23 mouse cellular contexts compared by ENCODE assay signal in the genomic region with DNA sequence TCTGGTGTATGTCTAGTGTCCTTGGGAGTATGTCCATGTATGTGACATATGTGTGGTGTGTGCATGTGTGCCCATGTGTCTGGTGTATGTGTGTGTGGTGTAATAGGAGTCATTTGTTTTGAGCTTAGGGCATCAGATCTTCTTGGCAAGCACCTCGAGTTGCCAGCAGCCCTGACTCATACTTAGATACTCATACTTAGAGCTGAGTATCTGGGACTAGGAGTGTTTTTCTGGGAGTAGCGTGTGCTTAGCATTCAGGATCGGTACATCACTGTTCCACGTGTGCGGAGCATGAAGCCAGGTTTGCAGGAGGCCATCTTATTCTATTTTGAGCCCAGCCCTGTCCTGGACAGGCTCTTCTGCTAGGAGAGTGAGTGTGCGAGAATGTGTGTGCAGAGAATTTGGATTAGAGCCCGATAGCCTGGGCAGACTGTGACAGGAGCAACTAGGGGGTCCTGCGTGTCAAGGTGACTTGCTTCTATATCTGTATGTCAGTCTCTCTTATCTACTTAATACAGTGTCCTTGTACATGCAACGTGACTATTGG. TPM values are rescaled to one million over a fixed set of nuclear protein-coding genes. Genes with fewer than 3 reads are reported as not detected.
DNase-seq lines count a peak whose midpoint lies in the region; ATAC-seq and TF ChIP-seq lines count a peak whose summit lies in the region.
"Had no signal": no experiment of that assay in that cellular context is flagged by ENCODE, and none has a peak within 500 bp of the region (broad histone marks: within the 10 kb centered on the region; RNA-seq: fewer than 3 reads in every experiment).

No protein-coding gene starts in this region.

- H3K4me3 ChIP-seq in heart, embryonic 10.5 days, result no peak overlapping the region
- H3K4me3 ChIP-seq in lung, embryonic 14.5 days (ENCODE audit: low read depth, low read length), result no peak overlapping the region
- H3K4me3 ChIP-seq: embryonic facial prominence, embryonic 13.5 days; forebrain, embryonic 15.5 days; layer of hippocampus, adult 2 months had no signal

- TF ChIP-seq CTCF in lung, embryonic 14.5 days (IDR thresholded peaks at IDR 0.05; ENCODE audit: low read depth), result no peak

- peaks cover 41% of the 10 kb centered on the region for H3K4me1 ChIP-seq in heart, embryonic 10.5 days
- H3K4me1 ChIP-seq in lung, embryonic 14.5 days (ENCODE audit: insufficient read depth), result peaks cover 1% of the 10 kb centered on the region; the same call in 1 of the 2 replicates

- H3K27ac ChIP-seq in heart, embryonic 10.5 days, result peak overlapping the region; percentile 69
- 0 out of 2 replicates have a peak overlapping the region, but pooled peaks have one; percentile 8 for H3K27ac ChIP-seq in lung, embryonic 14.5 days (ENCODE audit: low read depth)
- H3K27ac ChIP-seq: embryonic facial prominence, embryonic 13.5 days; forebrain, embryonic 15.5 days; hindbrain, embryonic 14.5 days; layer of hippocampus, adult 2 months had no signal

- 64% methylated on average over 9 of the region's 9 CpGs for WGBS in heart, embryonic 10.5 days
- WGBS in lung, embryonic 14.5 days, result 75% methylated on average over 9 of the region's 9 CpGs

- H3K27me3 ChIP-seq in heart, embryonic 10.5 days (ENCODE audit: insufficient read depth, poor library complexity, severe bottlenecking), result no peaks in the 10 kb centered on the region
- no peaks in the 10 kb centered on the region for H3K27me3 ChIP-seq in lung, embryonic 14.5 days (ENCODE audit: insufficient read depth, low read length)
- H3K27me3 ChIP-seq: embryonic facial prominence, embryonic 13.5 days; forebrain, embryonic 15.5 days had no signal

- no peak overlapping the region for H3K4me2 ChIP-seq in lung, embryonic 14.5 days
- H3K4me2 ChIP-seq: embryonic facial prominence, embryonic 13.5 days; forebrain, embryonic 15.5 days; hindbrain, embryonic 14.5 days had no signal

- H3K36me3 ChIP-seq in heart, embryonic 10.5 days, result no peaks in the 10 kb centered on the region
- H3K36me3 ChIP-seq in lung, embryonic 14.5 days (ENCODE audit: insufficient read depth), result no peaks in the 10 kb centered on the region
- H3K36me3 ChIP-seq: embryonic facial prominence, embryonic 13.5 days; forebrain, embryonic 15.5 days had no signal

- no peak for DNase-seq in heart, embryonic 10.5 days (ENCODE audit: low spot score)
- DNase-seq in heart, adult 11 months, result no peak
- no peak for DNase-seq in lung, embryonic 14.5 days
- no peak for DNase-seq in lung, postnatal 36 days
- peak; percentile 32 for DNase-seq in fibroblast of lung, adult 2 months (ENCODE audit: low read depth)
- peak; percentile 39 for DNase-seq in skeletal muscle tissue, adult 2 months (ENCODE audit: low read depth, low spot score)
- DNase-seq in retina, embryonic 14.5 days (ENCODE audit: low spot score), result no peak
- DNase-seq: cerebellum, adult 11 months; cerebellum, postnatal 10 days; kidney, adult 8-10 months; kidney, postnatal 14 days; layer of hippocampus, postnatal 36 days; liver; retina, postnatal 1 day; thymus, postnatal 36 days had no signal

- no peak overlapping the region for H3K9ac ChIP-seq in lung, embryonic 14.5 days
- H3K9ac ChIP-seq: embryonic facial prominence, embryonic 13.5 days; forebrain, embryonic 15.5 days; hindbrain, embryonic 14.5 days had no signal

- no peak for ATAC-seq in lung, embryonic 14.5 days (ENCODE audit: insufficient read depth)
- ATAC-seq: activated CD4-positive, CD25-positive, alpha-beta regulatory T cell, adult 4 months; CD4-positive, CD25-positive, alpha-beta regulatory T cell, adult 4 months; forebrain, embryonic 15.5 days had no signal

- no peaks in the 10 kb centered on the region for H3K9me3 ChIP-seq in heart, embryonic 10.5 days
- H3K9me3 ChIP-seq in lung, embryonic 14.5 days (ENCODE audit: low read depth, low read length), result no peaks in the 10 kb centered on the region
- H3K9me3 ChIP-seq: embryonic facial prominence, embryonic 13.5 days; forebrain, embryonic 15.5 days had no signal

RNA-seq across cellular contexts. Expression of a gene that starts 56.6 kb away (rescaled TPM):
- polyA plus RNA-seq in heart, embryonic 10.5 days (2016; fragmentation: Nextera tagmentation; extraction: Ambion mirVana), result 0.46 and 0.59 TPM in 2 replicates
- polyA plus RNA-seq in lung, embryonic 14.5 days (2014; fragmentation: Nextera tagmentation; extraction: Ambion mirVana), result 0.05 TPM in 1 of 2 replicates, not detected in the other
- polyA plus RNA-seq: activated CD4-positive, CD25-positive, alpha-beta regulatory T cell, adult 4 months; CD4-positive, CD25-positive, alpha-beta regulatory T cell, adult 4 months; forebrain, embryonic 15.5 days; hindbrain, embryonic 14.5 days; liver, embryonic 16.5 days; small intestine, adult 2 months had no signal

Comparison
In these comparisons a context has a peak if more than half of its experiments do, and no peak if none do; other contexts are left out.
1. DNase-seq: peak in fibroblast of lung, adult 2 months (single experiment) and skeletal muscle tissue, adult 2 months (single experiment); none in heart, embryonic 10.5 days (single experiment), heart, adult 11 months (single experiment), lung, embryonic 14.5 days (single experiment), lung, postnatal 36 days (single experiment) and retina, embryonic 14.5 days (single experiment).